Mouse (Mus musculus) embryonic facial prominence, embryonic 15.5 days (tissue): Measurements from ENCODE around the gene Mrps7. TPM values are rescaled to one million over a fixed set of nuclear protein-coding genes. Genes with fewer than 3 reads are reported as not detected.

Experiments
- ATAC-seq: fragments of 200-750 bp; cut with Nextera tagmentation; 2 replicates; pipeline ENCODE4 v1.8.0; 2017; ENCODE audit warnings: low read depth, moderate TSS enrichment; ENCODE audit not compliant: insufficient number of reproducible peaks, low FRiP score, low TSS enrichment
- H3K27ac ChIP-seq: fragments of 300-500 bp; sonication (generic); replicated peaks from 2 replicates; pipeline ENCODE4 v1.5.1; 2015; ENCODE audit warnings: mild to moderate bottlenecking, inconsistent platforms
- H3K27me3 ChIP-seq: fragments of 300-500 bp; sonication (generic); 2 replicates; pipeline ENCODE4 v1.6.1; 2015; ENCODE audit warnings: inconsistent platforms
- H3K36me3 ChIP-seq: fragments of 300-500 bp; sonication (generic); 2 replicates; pipeline ENCODE4 v1.6.1; 2015; ENCODE audit warnings: mild to moderate bottlenecking, inconsistent platforms
- H3K4me1 ChIP-seq: fragments of 300-500 bp; sonication (generic); 2 replicates; pipeline ENCODE4 v1.6.1; 2015; ENCODE audit warnings: inconsistent platforms
- H3K4me2 ChIP-seq: fragments of 300-500 bp; sonication (generic); replicated peaks from 2 replicates; pipeline ENCODE4 v1.6.1; 2015; ENCODE audit warnings: mild to moderate bottlenecking, inconsistent platforms
- H3K4me3 ChIP-seq: fragments of 300-500 bp; sonication (generic); replicated peaks from 2 replicates; pipeline ENCODE4 v1.5.1; 2015; ENCODE audit warnings: mild to moderate bottlenecking, inconsistent platforms
- H3K9ac ChIP-seq: fragments of 300-500 bp; sonication (generic); 2 replicates; pipeline ENCODE4 v1.6.1; 2015; ENCODE audit warnings: inconsistent platforms
- H3K9me3 ChIP-seq: fragments of 300-500 bp; sonication (generic); replicated peaks from 2 replicates; pipeline ENCODE4 v1.6.1; 2016; ENCODE audit warnings: inconsistent platforms
- WGBS: fragments of 180-500 bp; shearing (Covaris S2); methylation state at CpG from one replicate; pipeline ENCODE4 v1.1.7; 2015; 5-methylcytosine and 5-hydroxymethylcytosine counted together
- polyA plus RNA-seq: library from polyadenylated mRNA; unstranded; fragments of >200 nt; fragmentation: Nextera tagmentation; extraction: Ambion mirVana; gene quantifications from 2 replicates; pipeline ENCODE4 v1.2.1, GENCODE M21; 2015

Mrps7 gene
- polyA plus RNA-seq, 1 experiment from 2014 or later = 82.4 TPM

DNA sequence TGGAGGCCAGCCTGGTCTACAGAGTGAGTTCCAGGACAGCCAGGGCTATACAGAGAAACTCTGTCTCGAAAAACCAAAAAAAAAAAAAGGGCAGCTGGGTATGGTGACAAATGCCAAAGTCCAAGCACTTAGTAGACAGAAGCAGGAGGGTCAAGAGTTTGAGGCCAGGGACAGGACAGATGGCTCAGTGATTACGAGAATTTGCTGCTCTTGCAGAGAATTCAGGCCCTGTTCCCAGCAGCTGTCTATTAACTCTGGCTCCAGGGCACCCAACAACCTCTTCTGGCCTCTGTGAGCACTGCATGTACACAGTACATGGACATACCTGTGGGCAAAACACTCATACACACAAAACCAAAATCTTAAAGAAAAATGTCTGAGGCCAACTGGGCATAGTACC, 14.3 kb downstream of the Mrps7 start:
- peaks cover 13% of the 10 kb centered on the region for H3K4me1 ChIP-seq
- H3K4me2 ChIP-seq = no peak overlapping the region
- no peak overlapping the region for H3K4me3 ChIP-seq
- H3K27ac ChIP-seq = no peak overlapping the region
- H3K27me3 ChIP-seq = no peaks in the 10 kb centered on the region
- WGBS = 73% methylated on average over 2 of the region's 2 CpGs
- H3K36me3 ChIP-seq = peaks cover 52% of the 10 kb centered on the region
- no peak for ATAC-seq
- H3K9ac ChIP-seq = no peak overlapping the region
- no peaks in the 10 kb centered on the region for H3K9me3 ChIP-seq

DNA sequence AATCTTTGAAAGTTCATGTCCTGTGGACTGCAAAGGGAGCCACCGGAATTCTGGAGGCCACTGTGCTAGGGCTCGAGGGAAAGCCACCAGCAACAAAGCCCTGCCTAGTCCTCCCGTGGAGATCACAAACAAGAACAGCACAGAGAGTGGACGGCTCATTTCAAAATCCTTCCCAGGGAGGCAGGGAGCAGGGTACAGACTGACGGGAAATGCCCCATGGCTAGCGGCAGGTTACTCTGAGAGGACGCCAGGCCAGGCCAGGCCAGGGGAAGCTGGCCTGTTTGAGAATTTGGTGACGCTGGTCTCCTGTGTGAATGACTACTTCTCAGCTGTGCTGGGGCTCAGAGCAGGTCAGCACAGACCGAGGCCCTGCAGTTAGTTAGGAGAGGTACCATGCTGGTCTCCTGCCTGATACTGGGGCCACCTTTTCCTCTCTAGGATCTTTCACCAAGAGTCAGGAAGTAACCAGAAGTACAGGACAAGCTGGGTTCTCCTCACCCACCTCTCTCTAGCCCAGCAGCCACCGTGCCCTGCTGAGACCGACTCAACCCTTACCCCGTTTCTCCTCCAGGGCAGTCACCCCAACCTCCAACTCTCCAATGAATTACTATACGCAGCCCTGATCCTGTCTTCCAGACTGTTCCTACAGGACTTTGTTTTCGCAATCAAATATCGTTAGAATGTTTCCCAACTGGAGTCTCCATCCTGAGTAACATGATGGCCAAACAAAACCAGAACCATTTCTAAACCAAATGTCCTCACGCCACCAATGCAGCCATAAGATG, 15.2 kb downstream of the Mrps7 start:
- 0 out of 2 replicates have a peak, but pooled peaks cover 4% of the 10 kb centered on the region for H3K4me1 ChIP-seq
- H3K4me2 ChIP-seq = no peak overlapping the region
- no peak for ATAC-seq
- no peaks in the 10 kb centered on the region for H3K27me3 ChIP-seq
- no peak overlapping the region for H3K4me3 ChIP-seq
- H3K9ac ChIP-seq = no peak overlapping the region
- H3K27ac ChIP-seq = no peak overlapping the region
- H3K9me3 ChIP-seq = no peaks in the 10 kb centered on the region
- peaks cover 57% of the 10 kb centered on the region for H3K36me3 ChIP-seq
- WGBS = 89% methylated on average over 16 of the region's 16 CpGs

DNA sequence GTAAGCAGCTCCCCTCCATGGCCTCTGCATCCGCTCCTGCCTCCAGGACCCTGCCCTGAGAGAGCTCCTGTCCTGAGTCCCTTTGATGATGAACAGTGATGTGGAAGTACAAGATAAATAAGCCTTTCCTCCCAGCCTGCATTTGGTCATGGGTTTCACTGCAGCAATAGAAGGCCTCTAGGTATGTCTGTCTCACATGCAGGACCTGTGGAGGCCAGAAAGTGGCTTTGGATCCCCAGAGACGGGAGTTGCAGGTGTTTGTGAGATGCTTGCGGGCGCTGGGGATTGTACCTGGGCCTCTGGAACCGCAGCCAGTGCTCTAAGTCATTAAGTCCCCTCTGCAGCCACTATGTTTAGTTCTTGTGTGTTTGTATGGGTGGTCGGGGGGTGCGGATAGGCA, 16.2 kb downstream of the Mrps7 start:
- ATAC-seq = no peak
- Histone ChIP-seq H3K36me3 (peaks cover 56% of the 10 kb centered on the region), H3K4me3 (no peak overlapping the region), H3K9me3 (no peaks in the 10 kb centered on the region), H3K4me2 (no peak overlapping the region), H3K27ac (no peak overlapping the region), H3K4me1 (no peaks in the 10 kb centered on the region), H3K27me3 (no peaks in the 10 kb centered on the region), H3K9ac (no peak overlapping the region)
- 98% methylated on average over 7 of the region's 7 CpGs for WGBS

DNA sequence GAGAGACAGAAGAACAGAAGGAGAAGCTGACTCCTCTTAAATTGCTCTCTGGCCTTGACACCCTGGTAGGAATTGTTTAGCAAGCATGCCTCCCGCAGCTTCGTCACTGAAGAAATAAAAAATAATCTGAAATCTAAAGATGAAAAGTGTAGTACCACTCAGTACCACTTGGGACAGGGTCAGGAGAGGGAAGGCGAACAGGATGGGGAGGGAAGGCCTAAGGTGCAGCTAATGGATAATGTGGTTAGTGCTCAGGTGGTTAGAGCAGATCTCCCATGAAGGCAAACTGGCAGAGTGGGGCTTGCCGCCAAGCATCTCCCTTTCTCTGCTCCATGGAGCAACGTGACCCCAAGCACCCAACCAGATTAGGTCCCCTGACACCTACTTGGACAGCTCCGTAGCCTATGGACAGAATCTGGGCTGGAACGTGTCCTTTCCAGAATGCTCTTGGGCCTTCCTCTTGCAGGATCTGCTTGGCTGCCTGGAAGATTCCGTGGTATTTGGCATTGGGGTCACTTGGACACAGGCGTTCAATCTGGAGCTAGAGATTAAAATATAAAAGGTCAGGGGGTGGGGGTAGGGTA, 19.9 kb downstream of the Mrps7 start:
- Histone ChIP-seq H3K4me1 (peaks cover 8% of the 10 kb centered on the region; the same call in 1 of the 2 replicates), H3K4me3 (no peak overlapping the region), H3K9me3 (no peaks in the 10 kb centered on the region), H3K9ac (no peak overlapping the region), H3K27ac (no peak overlapping the region), H3K36me3 (peaks cover 38% of the 10 kb centered on the region), H3K27me3 (no peaks in the 10 kb centered on the region), H3K4me2 (no peak overlapping the region)
- ATAC-seq = no peak
- WGBS = 74% methylated on average over 9 of the region's 9 CpGs

DNA sequence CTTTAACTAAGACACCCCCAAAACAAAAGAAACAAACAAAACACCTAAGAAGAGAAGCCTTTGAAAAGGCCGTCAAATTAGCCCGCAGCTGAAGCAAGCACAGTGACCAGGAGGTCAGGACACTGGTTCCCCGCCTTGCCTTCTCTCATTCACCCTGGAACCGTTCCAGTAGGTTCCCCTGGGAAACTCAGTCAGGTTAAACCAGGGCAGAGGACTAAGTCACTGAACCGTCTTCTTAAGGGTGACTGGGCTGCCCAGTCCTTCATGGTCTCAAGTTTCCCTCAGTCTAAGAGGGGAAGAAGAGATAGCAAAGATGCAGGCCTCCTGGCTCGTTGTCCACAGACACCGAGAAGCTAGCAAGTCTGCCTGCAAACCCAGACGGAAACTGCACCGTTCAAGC, 22.2 kb downstream of the Mrps7 start:
- Histone ChIP-seq H3K36me3 (peaks cover 21% of the 10 kb centered on the region), H3K9me3 (no peaks in the 10 kb centered on the region), H3K27me3 (no peaks in the 10 kb centered on the region), H3K4me1 (peaks cover 8% of the 10 kb centered on the region; the same call in 1 of the 2 replicates), H3K9ac (no peak overlapping the region), H3K27ac (no peak overlapping the region), H3K4me3 (no peak overlapping the region), H3K4me2 (no peak overlapping the region)
- no peak for ATAC-seq
- WGBS = 79% methylated on average over 9 of the region's 9 CpGs

DNA sequence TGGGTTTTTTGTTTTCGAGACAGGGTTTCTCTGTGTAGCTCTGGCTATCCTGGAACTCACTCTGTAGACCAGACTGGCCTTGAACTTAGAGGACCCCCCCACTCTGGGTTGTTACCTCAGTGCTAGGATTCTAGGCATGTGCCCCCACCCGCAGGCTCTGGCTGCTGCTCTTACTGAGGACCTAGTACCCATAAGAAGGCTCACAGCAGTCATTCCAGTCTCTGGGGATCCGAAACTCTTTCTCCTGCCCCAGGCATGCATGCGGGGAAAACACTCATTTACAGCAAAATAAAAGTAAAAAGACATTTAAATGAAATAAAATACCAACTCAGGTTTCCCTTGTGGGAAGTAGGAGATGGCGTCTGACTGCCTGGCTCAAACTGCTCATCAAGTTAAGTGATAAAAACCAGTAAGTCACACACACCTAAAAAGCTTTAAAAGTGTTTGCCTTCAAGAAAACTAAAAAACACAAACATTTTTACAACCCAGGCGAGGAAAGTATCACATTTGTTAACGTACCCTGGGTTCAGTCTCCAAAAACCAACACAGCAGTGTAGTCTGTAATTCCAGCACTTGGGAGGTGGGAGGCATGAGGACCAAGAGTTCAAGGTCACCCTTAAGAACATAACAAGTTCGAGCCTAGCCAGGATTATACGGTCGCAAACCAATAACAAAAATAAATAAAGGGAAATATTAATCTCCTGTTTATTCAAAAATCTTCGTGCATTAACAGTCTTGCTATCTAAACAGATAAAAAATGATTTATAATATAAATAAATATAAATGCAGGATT, 23.3 kb downstream of the Mrps7 start:
- H3K4me1 ChIP-seq = peaks cover 8% of the 10 kb centered on the region; the same call in 1 of the 2 replicates
- ATAC-seq = no peak
- H3K9me3 ChIP-seq = no peaks in the 10 kb centered on the region
- no peak overlapping the region for H3K9ac ChIP-seq
- 47% methylated on average over 11 of the region's 11 CpGs for WGBS
- H3K4me3 ChIP-seq = peak overlapping the region; percentile 76
- H3K27me3 ChIP-seq = no peaks in the 10 kb centered on the region
- H3K27ac ChIP-seq = no peak overlapping the region
- H3K36me3 ChIP-seq = peaks cover 15% of the 10 kb centered on the region
- peak overlapping the region; percentile 91 for H3K4me2 ChIP-seq

DNA sequence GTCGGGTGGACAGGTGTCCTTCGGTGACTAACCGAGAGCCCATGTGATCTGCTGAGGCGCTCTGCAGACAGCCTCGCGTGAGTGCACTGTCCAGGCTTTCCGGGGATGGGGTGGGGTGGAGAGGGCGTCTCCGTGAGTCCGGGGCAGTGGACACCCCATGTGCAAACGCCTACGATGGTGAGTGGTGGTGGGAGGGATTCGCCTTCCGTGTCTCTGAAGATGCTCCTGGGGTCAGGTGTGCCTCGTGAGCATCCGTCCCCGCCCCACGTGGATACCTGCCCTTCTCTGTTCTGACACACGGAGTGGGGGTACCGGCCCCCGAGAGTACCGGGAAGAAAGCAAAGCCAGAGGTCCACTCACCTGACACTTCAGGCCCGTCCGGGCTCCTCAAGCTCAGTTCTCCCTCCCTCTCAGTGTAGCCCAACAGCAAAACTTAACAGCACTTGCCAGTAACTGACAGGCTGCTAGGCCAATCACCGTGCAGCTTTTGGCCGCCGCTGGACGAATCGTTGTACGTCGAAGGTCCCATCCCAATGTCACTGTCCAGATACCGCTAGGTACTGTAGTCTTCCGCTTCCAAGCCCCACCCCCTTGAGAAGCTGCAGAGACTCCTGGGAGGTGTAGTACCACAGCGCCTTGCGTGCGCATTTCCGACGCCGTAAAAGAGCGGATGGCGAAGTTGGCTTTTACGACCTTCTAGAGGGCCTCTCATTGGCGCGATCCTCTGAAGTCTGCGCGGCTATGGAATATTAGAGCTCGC, 24.2 kb downstream of the Mrps7 start, which contains the start of gene Slc25a19:
Gene Slc25a19 (minus strand): TSS at position 591 of the 760 bp plus-strand sequence.
- Histone ChIP-seq H3K36me3 (peaks cover 6% of the 10 kb centered on the region), H3K4me3 (peak within 1 kb of the TSS; percentile 76), H3K27me3 (no peaks in the 10 kb centered on the region), H3K9me3 (no peaks in the 10 kb centered on the region), H3K4me2 (peak within 1 kb of the TSS; percentile 91), H3K27ac (peak within 1 kb of the TSS; percentile 55; the same call in 1 of the 2 replicates), H3K4me1 (peaks cover 8% of the 10 kb centered on the region; the same call in 1 of the 2 replicates), H3K9ac (peak within 1 kb of the TSS; percentile 70)
- WGBS = under 1% methylated on average over 47 of the region's 47 CpGs
- peak; percentile 100 for ATAC-seq

DNA sequence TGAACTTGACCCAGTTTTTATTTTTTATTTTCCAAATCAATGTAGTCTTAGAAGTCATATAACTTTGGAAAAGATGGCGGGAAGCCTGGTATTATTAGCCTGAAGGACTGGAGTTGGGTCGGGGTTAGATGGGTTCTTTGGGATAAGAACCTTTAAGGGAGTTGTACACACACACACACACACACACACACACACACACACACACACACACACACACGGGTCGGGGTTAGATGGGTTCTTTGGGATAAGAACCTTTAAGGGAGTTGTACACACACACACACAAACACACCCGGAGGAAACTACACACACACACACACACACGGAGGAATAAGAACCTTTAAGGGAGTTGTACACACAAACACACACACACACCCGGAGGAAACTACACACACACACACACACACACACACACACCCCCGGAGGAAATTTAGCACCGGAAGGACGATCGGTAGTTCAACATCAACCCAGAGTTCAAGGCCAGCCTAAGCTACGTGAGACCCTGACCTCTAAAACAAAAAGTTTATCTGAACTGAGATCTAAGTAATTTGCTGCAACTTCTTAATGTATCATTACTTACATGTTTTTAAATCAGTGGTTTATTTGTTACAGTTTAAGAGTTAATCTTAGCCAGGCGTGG, 24.9 kb downstream of the Mrps7 start:
- Histone ChIP-seq H3K9me3 (no peaks in the 10 kb centered on the region), H3K4me1 (peaks cover 8% of the 10 kb centered on the region; the same call in 1 of the 2 replicates), H3K4me3 (peak overlapping the region; percentile 76), H3K4me2 (peak overlapping the region; percentile 91), H3K9ac (no peak overlapping the region), H3K27me3 (no peaks in the 10 kb centered on the region), H3K36me3 (0 out of 2 replicates have a peak, but pooled peaks cover under 1% of the 10 kb centered on the region), H3K27ac (peak overlapping the region; percentile 55; the same call in 1 of the 2 replicates)
- 52% methylated on average over 13 of the region's 13 CpGs for WGBS
- ATAC-seq = no peak; the same call in 1 of the 2 replicates

DNA sequence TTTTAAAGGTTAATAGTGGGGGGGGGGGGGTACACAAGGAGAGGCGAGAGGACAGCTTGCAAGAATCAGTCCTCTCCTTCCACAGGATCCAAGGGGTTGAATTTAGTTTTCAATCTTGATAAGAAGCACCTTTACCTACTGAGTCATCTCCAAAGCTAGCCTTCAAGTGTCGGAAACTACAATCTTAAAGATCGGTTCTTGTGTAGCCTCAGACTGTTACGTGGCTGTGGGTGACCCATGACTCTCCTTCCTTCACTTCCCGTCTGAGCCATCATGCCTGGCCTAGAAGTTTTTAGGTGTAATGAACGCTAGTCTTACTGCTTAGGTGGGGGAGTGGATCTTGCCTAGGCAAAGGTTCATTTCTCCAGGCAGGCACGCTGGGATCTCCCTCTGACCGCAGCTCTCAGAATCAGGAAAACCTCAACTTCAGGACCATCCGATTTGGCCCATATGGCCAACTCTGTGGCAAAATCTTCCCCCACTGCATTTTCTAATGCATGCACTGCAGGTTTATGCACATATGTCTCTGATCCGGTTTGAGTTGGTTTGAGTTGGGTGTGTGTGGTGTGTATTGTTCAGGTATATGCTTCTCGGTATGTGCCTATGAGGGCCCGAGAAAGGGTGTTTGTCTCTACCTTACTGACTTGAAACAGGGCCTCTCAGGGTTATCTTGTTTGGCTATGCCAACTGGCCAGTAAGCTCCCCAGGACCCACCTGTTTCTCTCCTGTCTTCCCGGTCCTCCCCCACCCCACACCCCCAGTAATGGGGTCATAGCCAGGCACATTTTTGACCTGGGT, 26.2 kb downstream of the Mrps7 start:
- no peaks in the 10 kb centered on the region for H3K9me3 ChIP-seq
- WGBS = 85% methylated on average over 13 of the region's 13 CpGs

More for the DNA sequence above, 26.2 kb downstream of the Mrps7 start:
- H3K4me3 ChIP-seq = no peak overlapping the region
- peaks cover 8% of the 10 kb centered on the region; the same call in 1 of the 2 replicates for H3K4me1 ChIP-seq
- no peak overlapping the region for H3K27ac ChIP-seq
- no peak overlapping the region for H3K4me2 ChIP-seq
- H3K27me3 ChIP-seq = no peaks in the 10 kb centered on the region
- ATAC-seq = no peak
- no peak overlapping the region for H3K9ac ChIP-seq
- H3K36me3 ChIP-seq = no peaks in the 10 kb centered on the region
